Mouse (Mus musculus): Measurements from ENCODE around the gene Abca3.

DNA sequence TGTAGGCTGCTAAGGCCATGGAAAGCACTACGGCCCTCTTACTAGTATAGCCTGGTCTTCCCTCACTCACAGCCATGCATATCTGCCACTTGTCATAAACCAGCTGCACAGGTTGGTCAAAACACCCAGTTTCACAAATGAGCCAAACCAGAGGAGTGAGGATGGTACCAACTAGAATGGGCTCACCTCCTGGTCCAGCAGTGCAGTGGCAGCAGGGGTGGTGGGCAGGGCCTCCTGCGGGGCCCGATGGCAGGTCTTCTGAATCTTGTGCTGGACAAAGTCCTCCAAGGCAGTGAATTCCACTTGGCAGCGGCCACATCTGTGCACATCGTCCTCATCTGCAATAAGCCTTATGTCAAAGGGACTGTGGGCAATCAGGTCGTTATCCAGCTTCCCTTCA is 99.5 kb downstream of the Abca3 start:
- TF ChIP-seq CTCF (IDR thresholded peaks at IDR 0.05; ENCODE audit: low read depth) (no peak), EP300 (IDR thresholded peaks at IDR 0.05; ENCODE audit: low read depth) (no peak)
